Mouse (Mus musculus): Measurements from ENCODE around the gene Slc50a1.
A peak's percentile ranks its signal among the peaks of the same experiment; 100 is the strongest.

The Slc50a1 gene

GRCm38 (mm10) chr3:89270051-89270755 is at the start of gene Slc50a1:
Gene Slc50a1, minus strand, starts transcription at chr3:89270570.
- DNase-seq (ENCODE audit: low read depth), result peak; percentile 87

DNA sequence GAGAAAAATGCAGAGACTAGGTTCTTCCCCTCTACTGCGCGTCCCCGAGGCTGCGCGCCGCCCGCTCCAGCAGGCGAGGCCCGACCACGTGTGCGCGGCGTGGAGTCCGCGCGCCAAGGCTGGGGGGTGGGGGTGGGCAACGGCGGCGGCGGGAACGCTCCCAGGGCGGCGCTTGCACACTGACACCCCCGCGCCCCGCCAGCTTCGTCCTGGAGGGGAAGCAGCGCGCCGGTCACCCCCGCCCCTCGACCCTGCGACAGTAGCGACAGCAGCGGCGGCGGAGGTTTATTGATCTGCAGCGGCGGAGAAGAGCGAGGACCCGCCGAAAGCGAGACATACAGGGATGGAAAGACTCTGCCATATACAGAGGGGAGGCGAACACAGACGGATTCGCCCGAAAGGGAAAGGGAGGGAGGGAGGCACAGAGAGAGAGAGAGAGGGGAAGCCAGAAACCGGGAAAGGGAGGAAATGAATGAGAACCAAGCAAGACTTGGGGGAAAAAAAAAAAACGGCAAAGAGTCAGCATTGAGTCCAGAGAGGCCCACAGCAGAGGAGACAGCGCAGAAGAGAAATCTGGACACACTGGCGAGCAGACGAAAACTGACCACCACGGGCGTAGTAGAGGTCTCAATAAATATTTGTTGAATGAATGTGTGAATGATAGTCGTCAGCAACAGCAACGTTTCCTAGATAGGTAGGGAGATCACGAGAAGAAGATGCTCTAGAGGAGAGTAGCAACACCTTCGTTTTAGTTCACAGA is 49.4 kb upstream of the Slc50a1 start:
- peak; percentile 48 for DNase-seq (ENCODE audit: low read depth)

DNA sequence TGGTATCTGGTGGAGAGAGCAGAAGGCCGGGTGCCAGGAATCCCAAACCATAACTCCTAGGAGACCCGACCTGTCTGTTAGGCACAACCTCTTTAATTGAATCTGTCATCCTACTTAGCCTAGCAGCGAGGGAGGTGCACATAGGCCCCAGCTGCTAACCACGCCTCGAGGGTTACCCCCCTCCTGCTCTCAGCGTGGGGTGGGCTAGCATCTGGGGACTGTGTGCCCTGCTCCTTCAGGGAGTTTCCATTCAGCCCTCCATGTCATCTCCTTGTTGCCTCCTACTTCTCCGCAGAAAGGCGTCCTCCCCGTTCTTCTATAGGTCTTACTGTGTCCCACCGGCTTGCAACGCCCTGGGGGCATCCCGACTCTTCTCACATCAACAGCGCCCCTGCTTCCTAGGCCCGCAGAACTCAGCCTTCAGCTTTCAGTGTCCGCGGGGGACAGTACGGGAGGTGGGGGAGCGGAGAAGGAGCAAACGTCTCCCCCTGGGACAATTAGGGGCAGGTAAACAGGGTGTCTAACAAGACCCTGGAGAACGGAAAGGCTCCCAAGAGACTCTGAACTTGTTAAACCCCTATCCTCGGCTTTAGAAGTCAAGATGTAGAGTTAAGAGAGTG is 48.7 kb upstream of the Slc50a1 start:
- no peak for DNase-seq (ENCODE audit: low read depth)

DNA sequence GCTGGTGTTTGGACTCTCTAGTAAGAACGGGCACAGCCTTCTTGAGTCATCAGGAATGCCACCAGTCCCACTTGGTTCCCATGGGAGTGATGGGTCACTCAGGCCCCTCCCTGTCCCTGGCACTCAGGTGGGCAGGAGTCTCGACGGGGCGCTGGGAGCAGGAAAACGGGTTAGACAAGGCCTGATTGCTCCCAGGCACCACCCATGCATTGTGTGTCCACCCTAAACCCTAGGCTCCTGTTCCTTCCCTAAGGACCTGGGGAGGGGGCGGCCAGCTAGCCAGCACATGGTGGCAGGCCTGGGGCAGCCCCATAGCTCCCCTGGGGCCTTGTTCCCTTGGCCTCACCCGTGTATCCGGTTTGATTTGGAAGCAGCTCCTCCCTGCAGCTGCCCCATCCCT is 47.9 kb upstream of the Slc50a1 start:
- DNase-seq (ENCODE audit: low read depth), result no peak

DNA sequence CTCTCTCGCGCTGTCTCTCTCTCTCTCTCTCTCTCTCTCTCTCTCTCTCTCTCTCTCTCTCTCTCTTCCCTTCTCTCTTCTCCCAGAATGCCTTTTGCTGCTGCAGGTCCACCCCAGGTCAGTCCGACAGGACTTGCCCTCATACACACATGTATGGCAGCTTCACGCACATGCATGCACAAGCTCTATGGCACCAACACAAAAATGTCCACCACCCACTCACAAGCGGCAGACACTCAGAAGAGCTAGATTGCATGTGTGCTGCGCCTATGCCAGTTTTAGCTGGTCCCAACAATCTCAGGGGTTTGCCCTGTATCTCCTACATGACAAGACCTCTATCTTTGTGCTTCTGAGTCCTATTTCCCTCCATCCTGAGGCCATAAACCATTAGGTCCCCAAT is 46.9 kb upstream of the Slc50a1 start:
- DNase-seq (ENCODE audit: low read depth), result no peak

DNA sequence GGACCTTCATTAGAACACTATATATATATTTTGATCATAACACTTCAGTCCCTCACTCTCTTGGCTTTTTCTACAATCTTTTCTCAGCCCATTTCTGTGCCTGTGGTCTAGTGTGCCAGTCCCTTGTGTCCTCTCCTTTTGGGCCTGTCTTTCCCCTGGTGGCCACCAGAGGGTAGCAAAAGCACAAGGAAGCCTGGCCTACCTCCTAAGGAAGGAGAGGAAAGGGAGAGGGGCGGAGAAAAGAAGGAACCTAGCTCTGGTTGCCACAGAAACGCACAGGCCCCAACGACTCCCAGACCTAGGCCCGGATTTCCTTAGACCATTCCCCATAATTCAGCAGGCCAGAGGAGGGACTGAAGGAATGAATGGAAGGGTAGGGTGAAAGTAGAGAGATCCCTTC is 46.5 kb upstream of the Slc50a1 start:
- peak; percentile 87 for DNase-seq (ENCODE audit: low read depth)

GRCm38 (mm10) chr3:89315930-89316831 is 45.8 kb upstream of the Slc50a1 start:
- DNase-seq (ENCODE audit: low read depth), result peak; percentile 71

GRCm38 (mm10) chr3:89315195-89315929 is 45.0 kb upstream of the Slc50a1 start:
- peak; percentile 77 for DNase-seq (ENCODE audit: low read depth)

GRCm38 (mm10) chr3:89314791-89315190 is 44.4 kb upstream of the Slc50a1 start:
- DNase-seq (ENCODE audit: low read depth), result peak; percentile 28

GRCm38 (mm10) chr3:89314340-89314739 is 44.0 kb upstream of the Slc50a1 start:
- no peak for DNase-seq (ENCODE audit: low read depth)

- DNase-seq (ENCODE audit: low read depth), result peak; percentile 83
Observed at GRCm38 (mm10) chr3:89308089-89308488, 37.7 kb upstream of the Slc50a1 start.

DNA sequence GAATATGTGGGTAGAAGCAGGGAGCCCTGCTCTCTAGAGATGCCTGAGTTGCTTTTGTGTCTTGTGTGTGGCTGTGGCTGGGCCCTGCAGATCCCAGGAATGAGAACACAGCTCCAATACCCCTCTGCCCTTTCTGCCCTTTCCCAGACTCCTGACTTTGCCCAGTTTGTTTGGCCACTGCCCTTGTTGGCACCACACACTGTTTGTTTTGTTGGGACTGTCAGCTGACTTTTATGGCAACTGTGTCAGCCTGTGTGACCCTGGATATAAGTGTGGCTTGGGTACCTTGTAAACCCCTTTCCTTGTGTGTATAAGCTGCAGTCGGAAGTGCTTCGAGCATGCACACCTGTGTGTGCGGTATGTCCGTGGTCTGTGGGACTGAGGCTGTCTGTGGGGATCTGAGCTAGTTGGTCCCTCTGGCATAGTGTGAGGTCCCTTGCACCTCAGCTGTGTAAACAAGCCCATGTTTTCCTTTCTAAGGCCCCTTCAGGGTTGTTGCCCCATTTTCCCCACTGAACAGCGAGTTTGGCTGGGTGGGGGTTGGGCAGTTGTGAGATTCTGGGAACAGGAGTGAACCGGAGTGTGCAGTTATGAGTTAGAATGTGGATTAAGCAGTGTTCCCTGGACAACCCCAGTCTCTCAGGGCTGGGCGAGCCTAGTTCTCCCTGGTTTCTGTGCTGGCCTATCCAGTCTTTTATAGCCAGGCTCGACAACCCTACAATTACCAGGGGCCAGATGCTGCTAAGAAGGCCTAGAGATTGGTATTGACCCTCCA is 35.4 kb upstream of the Slc50a1 start:
- no peak for DNase-seq (ENCODE audit: low read depth)

GRCm38 (mm10) chr3:89305105-89305504 is 34.7 kb upstream of the Slc50a1 start:
- DNase-seq (ENCODE audit: low read depth), result no peak

GRCm38 (mm10) chr3:89304440-89304839 is 34.1 kb upstream of the Slc50a1 start:
- no peak for DNase-seq (ENCODE audit: low read depth)

GRCm38 (mm10) chr3:89300514-89300913 is 30.1 kb upstream of the Slc50a1 start:
- no peak for DNase-seq (ENCODE audit: low read depth)

GRCm38 (mm10) chr3:89300071-89300470 is 29.7 kb upstream of the Slc50a1 start:
- DNase-seq (ENCODE audit: low read depth), result no peak

DNA sequence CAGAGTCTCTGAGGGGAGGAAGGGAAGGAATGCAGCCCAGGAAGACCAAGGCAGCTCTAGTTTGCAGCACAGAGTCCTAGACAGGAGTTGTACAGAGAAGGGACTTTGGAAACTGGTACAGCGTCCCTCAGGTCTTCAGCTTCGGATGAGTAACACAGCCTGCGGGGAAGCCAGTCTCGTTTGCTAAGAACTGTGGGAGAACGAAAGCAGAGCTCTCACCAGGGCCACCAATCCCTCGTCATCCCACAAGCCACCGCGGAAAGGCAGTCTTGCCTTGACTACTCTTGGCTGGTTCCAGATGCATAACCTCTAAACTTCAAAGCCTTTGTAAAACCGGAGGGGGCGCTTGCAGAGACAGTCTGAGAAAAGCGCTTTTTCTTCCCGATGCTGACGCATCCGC is 29.1 kb upstream of the Slc50a1 start:
- DNase-seq (ENCODE audit: low read depth), result peak; percentile 68

DNA sequence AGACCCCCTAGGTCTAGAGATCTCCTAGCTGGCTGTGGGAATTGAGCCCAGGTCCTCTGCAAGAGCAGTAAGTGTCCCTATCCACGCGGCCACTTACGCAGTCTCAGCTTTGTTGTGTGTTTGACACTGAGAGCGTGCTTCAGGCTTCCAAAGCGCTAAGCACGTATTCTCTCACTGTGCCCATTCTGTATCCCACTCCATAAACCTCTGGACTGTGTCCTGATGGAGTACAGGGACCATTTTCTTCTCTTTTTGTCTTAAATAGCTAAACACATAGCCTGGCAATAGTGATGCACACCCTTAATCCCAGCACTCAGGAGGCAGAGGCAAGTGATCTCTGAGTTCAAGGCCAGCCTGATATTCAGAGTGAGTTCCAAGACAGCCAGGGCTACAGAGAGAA is 28.5 kb upstream of the Slc50a1 start:
- DNase-seq (ENCODE audit: low read depth), result no peak

- no peak for DNase-seq (ENCODE audit: low read depth)
Observed at GRCm38 (mm10) chr3:89296761-89297396, 26.5 kb upstream of the Slc50a1 start.

DNA sequence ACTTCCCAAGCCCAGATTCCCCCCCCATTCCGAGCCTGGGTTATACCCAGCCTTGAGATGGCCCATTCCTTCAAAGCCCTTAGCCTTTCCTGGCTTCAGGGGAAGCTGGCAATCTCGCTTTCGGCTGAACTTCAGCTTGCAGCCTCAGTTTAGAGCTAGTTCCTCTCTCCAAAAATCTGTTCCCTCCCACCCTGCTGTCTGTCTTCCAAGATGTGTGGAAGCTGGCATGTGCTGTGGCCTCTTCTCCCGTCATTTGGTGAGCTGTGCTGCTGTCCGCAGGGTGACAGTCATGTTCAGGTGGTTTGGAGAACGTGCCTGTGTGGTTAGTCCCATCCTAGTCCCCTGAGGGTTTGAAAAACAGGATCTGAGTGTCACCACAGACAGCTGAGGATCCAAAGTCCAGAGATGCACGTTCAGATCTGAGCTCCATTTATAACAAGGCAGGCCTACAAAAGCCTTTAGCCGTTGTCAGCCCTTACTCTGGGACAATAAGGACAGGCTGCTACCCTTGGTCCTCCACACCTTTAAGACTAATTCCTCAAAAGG is 25.4 kb upstream of the Slc50a1 start:
- no peak for DNase-seq (ENCODE audit: low read depth)
